Mouse (Mus musculus) midbrain, embryonic 14.5 days (tissue): ENCODE data around the gene Zcchc12. TPM values are rescaled to one million over a fixed set of nuclear protein-coding genes. Genes with fewer than 3 reads are reported as not detected.

Source experiments
- ATAC-seq: fragments of 200-750 bp; cut with Nextera tagmentation; 2 replicates; pipeline ENCODE4 v1.8.0; 2017; ENCODE audit warnings: moderate number of reproducible peaks, moderate library complexity; ENCODE audit not compliant: low FRiP score, low TSS enrichment
- DNase-seq: peaks from one replicate; pipeline ENCODE4 v3.0.0-alpha.2; 2015
- H3K27ac ChIP-seq: fragments of 300-500 bp; sonication (generic); replicated peaks from 2 replicates; pipeline ENCODE4 v1.5.1; 2014; ENCODE audit warnings: mild to moderate bottlenecking, low read depth, low read length, moderate library complexity
- H3K27me3 ChIP-seq: fragments of 300-500 bp; sonication (generic); 2 replicates; pipeline ENCODE4 v1.6.1; 2014; ENCODE audit warnings: low read length, control low read depth, mixed read lengths; ENCODE audit not compliant: control insufficient read depth, insufficient read depth
- H3K36me3 ChIP-seq: fragments of 300-500 bp; sonication (generic); 2 replicates; pipeline ENCODE4 v1.6.1; 2014; ENCODE audit warnings: low read length, control low read depth; ENCODE audit not compliant: control insufficient read depth, insufficient read depth
- H3K4me1 ChIP-seq: fragments of 300-500 bp; sonication (generic); 2 replicates; pipeline ENCODE4 v1.6.1; 2014; ENCODE audit warnings: mild to moderate bottlenecking, antibody characterized with exemption, low read length, control low read depth; ENCODE audit not compliant: control insufficient read depth, insufficient read depth
- H3K4me2 ChIP-seq: fragments of 300-500 bp; sonication (generic); 2 replicates; pipeline ENCODE4 v1.6.1; 2014; ENCODE audit warnings: mild to moderate bottlenecking, low read length, moderate library complexity
- H3K4me3 ChIP-seq: fragments of 300-500 bp; sonication (generic); replicated peaks from 2 replicates; pipeline ENCODE4 v1.5.1; 2014; ENCODE audit warnings: low read depth, low read length
- H3K9ac ChIP-seq: fragments of 300-500 bp; sonication (generic); replicated peaks from 2 replicates; pipeline ENCODE4 v1.6.1; 2014; ENCODE audit warnings: mild to moderate bottlenecking, low read length, moderate library complexity
- H3K9me3 ChIP-seq: fragments of 300-500 bp; sonication (generic); 2 replicates; pipeline ENCODE4 v1.6.1; 2016; ENCODE audit warnings: low read length, control low read depth, mixed read lengths; ENCODE audit not compliant: control insufficient read depth
- WGBS: fragments of 180-500 bp; shearing (Covaris S2); extraction: QIAGEN DNeasy Blood & Tissue Kit; methylation state at CpG from one replicate; pipeline ENCODE4 v1.1.7; 2014; 5-methylcytosine and 5-hydroxymethylcytosine counted together
- polyA plus RNA-seq: library from polyadenylated mRNA; unstranded; fragments of >200 nt; fragmentation: Nextera tagmentation; extraction: Ambion mirVana; gene quantifications from 2 replicates; pipeline ENCODE4 v1.2.1, GENCODE M21; 2014

The Zcchc12 gene
- polyA plus RNA-seq, result 313 and 328 TPM in 2 replicates

GRCm38 (mm10) chrX:36195736-36196525 is at the start of gene Zcchc12:
Gene Zcchc12, plus strand, starts transcription at chrX:36195904.
- Histone ChIP-seq H3K4me1 (peaks cover 8% of the 10 kb centered on the region), H3K27me3 (no peaks in the 10 kb centered on the region), H3K9ac (peak within 1 kb of the TSS; percentile 64), H3K4me3 (peak within 1 kb of the TSS; percentile 45), H3K4me2 (peak within 1 kb of the TSS; percentile 58), H3K9me3 (no peaks in the 10 kb centered on the region), H3K36me3 (no peaks in the 10 kb centered on the region), H3K27ac (peak within 1 kb of the TSS; percentile 82)
- DNase-seq (peak; percentile 85), ATAC-seq (peak; percentile 51)
- 23% methylated on average over 27 of the region's 28 CpGs for WGBS

GRCm38 (mm10) chrX:36146746-36147145 is 49.0 kb upstream of the Zcchc12 start:
- Histone ChIP-seq H3K4me1 (no peaks in the 10 kb centered on the region), H3K4me3 (no peak overlapping the region), H3K9me3 (no peaks in the 10 kb centered on the region), H3K27me3 (no peaks in the 10 kb centered on the region), H3K36me3 (no peaks in the 10 kb centered on the region), H3K4me2 (no peak overlapping the region), H3K27ac (no peak overlapping the region), H3K9ac (no peak overlapping the region)
- WGBS, result 73% methylated on average over 4 of the region's 4 CpGs
- DNase-seq, result no peak
- no peak for ATAC-seq

DNA sequence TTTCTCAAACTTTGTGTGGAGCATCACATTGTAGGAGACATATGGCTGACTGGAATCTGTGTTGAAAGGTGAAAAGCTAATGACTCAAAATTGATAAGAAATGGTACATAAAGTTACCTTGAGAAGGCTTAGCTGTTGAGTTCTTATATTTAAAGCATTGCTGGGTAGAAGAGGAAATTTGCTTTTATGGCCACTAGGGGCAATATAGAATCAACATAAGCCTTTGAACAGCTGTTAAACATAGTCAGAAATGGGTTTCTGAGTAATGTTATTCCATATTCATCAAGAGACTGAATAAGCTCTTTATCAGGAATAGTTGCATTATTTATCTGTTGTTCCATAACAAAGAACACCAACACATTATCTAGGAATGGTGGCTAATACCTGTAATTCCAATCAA is 45.6 kb upstream of the Zcchc12 start:
- H3K4me2 ChIP-seq, result no peak overlapping the region
- H3K9me3 ChIP-seq, result no peaks in the 10 kb centered on the region
- no peak overlapping the region for H3K9ac ChIP-seq
- no peak overlapping the region for H3K4me3 ChIP-seq
- H3K36me3 ChIP-seq, result no peaks in the 10 kb centered on the region
- DNase-seq (no peak), ATAC-seq (no peak)
- H3K4me1 ChIP-seq, result no peaks in the 10 kb centered on the region
- no peaks in the 10 kb centered on the region for H3K27me3 ChIP-seq
- no peak overlapping the region for H3K27ac ChIP-seq

DNA sequence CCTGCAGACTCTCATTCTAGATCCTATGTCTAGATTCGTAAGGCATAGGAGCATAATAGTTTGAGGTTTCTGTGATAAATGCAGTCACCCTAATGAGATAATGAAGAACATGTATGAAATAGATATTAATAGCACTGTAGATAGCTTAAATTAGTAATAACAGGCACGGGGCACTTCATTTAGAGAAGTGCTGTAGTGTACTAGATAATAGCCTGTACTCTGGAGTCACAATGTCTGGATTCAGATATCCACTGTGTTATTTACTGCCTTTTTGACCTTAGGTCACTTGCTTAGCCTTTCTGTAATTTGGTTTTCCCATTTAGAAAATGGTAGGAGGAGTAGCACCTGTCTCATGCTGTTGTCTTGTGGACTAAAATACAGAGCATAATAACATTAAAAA is 39.0 kb upstream of the Zcchc12 start:
- H3K9me3 ChIP-seq, result no peaks in the 10 kb centered on the region
- DNase-seq (no peak), ATAC-seq (no peak)
- H3K36me3 ChIP-seq, result no peaks in the 10 kb centered on the region
- no peak overlapping the region for H3K4me2 ChIP-seq
- no peak overlapping the region for H3K9ac ChIP-seq
- H3K27ac ChIP-seq, result no peak overlapping the region
- no peaks in the 10 kb centered on the region for H3K27me3 ChIP-seq
- no peak overlapping the region for H3K4me3 ChIP-seq
- H3K4me1 ChIP-seq, result no peaks in the 10 kb centered on the region
- 71% methylated on average over 2 of the region's 2 CpGs for WGBS

GRCm38 (mm10) chrX:36161567-36161966 is 34.1 kb upstream of the Zcchc12 start:
- Histone ChIP-seq H3K4me1 (no peaks in the 10 kb centered on the region), H3K4me3 (no peak overlapping the region), H3K27ac (no peak overlapping the region), H3K36me3 (no peaks in the 10 kb centered on the region), H3K27me3 (no peaks in the 10 kb centered on the region), H3K4me2 (no peak overlapping the region), H3K9me3 (no peaks in the 10 kb centered on the region), H3K9ac (no peak overlapping the region)
- DNase-seq (peak; percentile 48), ATAC-seq (no peak)
- 27% methylated on average over 4 of the region's 4 CpGs for WGBS

- ATAC-seq, result no peak
Observed at GRCm38 (mm10) chrX:36183625-36184024, 12.1 kb upstream of the Zcchc12 start.

GRCm38 (mm10) chrX:36186036-36186435 is 9.7 kb upstream of the Zcchc12 start:
- Histone ChIP-seq H3K4me2 (peak overlapping the region; percentile 19; the same call in 1 of the 2 replicates), H3K27me3 (no peaks in the 10 kb centered on the region), H3K36me3 (no peaks in the 10 kb centered on the region), H3K4me3 (no peak overlapping the region), H3K9me3 (no peaks in the 10 kb centered on the region), H3K27ac (peak overlapping the region; percentile 52), H3K9ac (no peak overlapping the region), H3K4me1 (peaks cover 10% of the 10 kb centered on the region; the same call in 1 of the 2 replicates)
- ATAC-seq (no peak), DNase-seq (no peak)
- WGBS, result 47% methylated on average over 5 of the region's 5 CpGs

More at GRCm38 (mm10) chrX:36183625-36184024, 12.1 kb upstream of the Zcchc12 start:
- H3K4me3 ChIP-seq, result no peak overlapping the region
- H3K36me3 ChIP-seq, result no peaks in the 10 kb centered on the region
- peak; percentile 66 for DNase-seq
- no peak overlapping the region for H3K4me2 ChIP-seq
- H3K27me3 ChIP-seq, result no peaks in the 10 kb centered on the region
- no peak overlapping the region for H3K9ac ChIP-seq
- no peak overlapping the region for H3K27ac ChIP-seq
- H3K4me1 ChIP-seq, result peaks cover 10% of the 10 kb centered on the region; the same call in 1 of the 2 replicates
- H3K9me3 ChIP-seq, result no peaks in the 10 kb centered on the region

DNA sequence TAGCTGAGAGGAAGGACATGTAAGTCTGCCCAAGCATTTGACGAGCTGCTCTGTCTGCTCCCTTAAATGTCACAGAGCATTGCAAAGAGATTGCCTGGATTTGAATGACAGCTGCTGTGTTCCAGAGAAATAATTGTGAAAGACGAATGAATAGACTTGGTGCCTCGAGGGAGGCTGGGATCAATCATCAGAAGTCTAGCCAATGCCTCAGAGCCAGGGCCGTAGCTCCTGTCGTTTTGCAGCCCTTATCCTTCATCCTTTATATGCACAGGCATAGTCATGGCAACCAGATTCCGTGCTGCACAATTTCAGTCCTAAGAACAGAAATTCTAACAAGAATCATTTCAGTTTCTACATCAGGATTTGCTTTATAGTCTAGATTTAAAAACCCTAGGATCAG is 9.3 kb upstream of the Zcchc12 start:
- Histone ChIP-seq H3K27ac (peak overlapping the region; percentile 52), H3K9ac (no peak overlapping the region), H3K27me3 (no peaks in the 10 kb centered on the region), H3K4me2 (peak overlapping the region; percentile 19; the same call in 1 of the 2 replicates), H3K4me1 (peaks cover 10% of the 10 kb centered on the region; the same call in 1 of the 2 replicates), H3K36me3 (no peaks in the 10 kb centered on the region), H3K9me3 (no peaks in the 10 kb centered on the region), H3K4me3 (no peak overlapping the region)
- DNase-seq (peak; percentile 63), ATAC-seq (no peak)
- 22% methylated on average over 6 of the region's 6 CpGs for WGBS

- WGBS, result 23% methylated on average over 6 of the region's 6 CpGs
- peak; percentile 46; the same call in 1 of the 2 replicates for ATAC-seq
- Histone ChIP-seq H3K36me3 (no peaks in the 10 kb centered on the region), H3K27me3 (no peaks in the 10 kb centered on the region), H3K4me2 (peak overlapping the region; percentile 25), H3K4me1 (peaks cover 8% of the 10 kb centered on the region), H3K4me3 (no peak overlapping the region), H3K9ac (no peak overlapping the region), H3K27ac (peak overlapping the region; percentile 80), H3K9me3 (no peaks in the 10 kb centered on the region)
- peak; percentile 81 for DNase-seq
Observed at GRCm38 (mm10) chrX:36193951-36194350, 1.8 kb upstream of the Zcchc12 start.
